Mouse (Mus musculus): ENCODE results near the gene Grb2. TPM values are rescaled to one million over a fixed set of nuclear protein-coding genes. Genes with fewer than 3 reads are reported as not detected.
"Not testable (repeated sequence)": the region's sequence is repeated elsewhere in the genome, so short reads cannot be mapped to it uniquely, and the experiment has no call there.

Grb2 gene
- total RNA-seq, 4 experiments from 2014 or later: 136 to 165 (median 160) TPM

DNA sequence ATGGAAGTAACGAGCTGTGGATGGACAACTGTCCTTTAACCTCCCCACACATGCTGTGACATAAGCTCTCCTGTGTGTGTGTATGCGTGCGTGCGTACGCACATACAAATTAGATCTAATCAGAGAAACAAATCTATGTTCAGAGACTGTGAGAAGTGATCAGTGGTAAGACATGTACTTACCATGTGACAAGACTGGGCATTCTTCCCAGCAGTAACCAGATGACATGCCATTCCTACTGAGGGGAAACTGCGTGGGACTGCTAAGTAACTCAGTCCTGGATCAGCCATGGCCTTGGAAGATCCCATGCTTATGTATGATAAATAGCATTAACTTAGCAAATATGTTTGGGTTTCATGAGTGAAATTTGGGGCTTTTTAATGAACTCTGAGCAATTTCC is 23.5 kb downstream of the Grb2 start:
- DNase-seq: no peak

DNA sequence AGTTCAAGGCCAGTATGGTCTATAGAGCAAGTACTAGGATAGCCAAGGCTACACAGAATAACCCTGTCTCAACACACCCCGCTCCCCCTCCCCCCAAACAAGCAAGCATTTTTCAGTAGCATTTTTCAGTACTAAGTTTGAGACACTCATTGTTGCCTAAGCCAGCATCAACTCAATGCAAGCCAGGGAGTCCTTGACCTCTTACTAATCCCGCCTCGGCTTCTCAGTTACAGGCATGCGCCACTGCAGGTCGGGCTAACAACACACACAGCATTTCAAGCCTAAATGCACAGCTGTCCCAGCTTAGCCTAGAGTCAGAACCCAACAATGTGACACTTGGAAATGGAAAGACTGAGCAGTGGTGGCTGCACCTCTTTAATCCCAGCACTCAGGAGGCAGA is 25.1 kb downstream of the Grb2 start:
- no peak for DNase-seq

DNA sequence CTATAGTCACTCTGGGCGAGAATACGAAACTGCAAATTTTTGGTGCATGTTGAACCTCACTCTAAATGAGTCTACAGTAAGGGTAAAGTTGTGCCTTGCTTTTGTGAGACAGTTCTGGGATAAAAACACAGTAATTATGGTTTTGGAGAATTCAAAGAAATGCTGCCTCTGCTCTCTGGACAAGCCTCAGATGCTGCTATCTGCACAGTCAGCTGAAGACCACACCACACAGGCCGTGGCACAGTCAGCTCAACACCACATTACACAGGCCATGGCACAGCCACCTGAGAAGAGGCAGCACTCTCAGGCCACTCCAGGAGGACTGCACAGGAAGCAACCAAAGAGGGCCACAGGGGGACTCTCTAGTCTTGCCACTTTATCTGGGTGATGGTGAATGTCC is 26.0 kb downstream of the Grb2 start:
- no peak for DNase-seq

DNA sequence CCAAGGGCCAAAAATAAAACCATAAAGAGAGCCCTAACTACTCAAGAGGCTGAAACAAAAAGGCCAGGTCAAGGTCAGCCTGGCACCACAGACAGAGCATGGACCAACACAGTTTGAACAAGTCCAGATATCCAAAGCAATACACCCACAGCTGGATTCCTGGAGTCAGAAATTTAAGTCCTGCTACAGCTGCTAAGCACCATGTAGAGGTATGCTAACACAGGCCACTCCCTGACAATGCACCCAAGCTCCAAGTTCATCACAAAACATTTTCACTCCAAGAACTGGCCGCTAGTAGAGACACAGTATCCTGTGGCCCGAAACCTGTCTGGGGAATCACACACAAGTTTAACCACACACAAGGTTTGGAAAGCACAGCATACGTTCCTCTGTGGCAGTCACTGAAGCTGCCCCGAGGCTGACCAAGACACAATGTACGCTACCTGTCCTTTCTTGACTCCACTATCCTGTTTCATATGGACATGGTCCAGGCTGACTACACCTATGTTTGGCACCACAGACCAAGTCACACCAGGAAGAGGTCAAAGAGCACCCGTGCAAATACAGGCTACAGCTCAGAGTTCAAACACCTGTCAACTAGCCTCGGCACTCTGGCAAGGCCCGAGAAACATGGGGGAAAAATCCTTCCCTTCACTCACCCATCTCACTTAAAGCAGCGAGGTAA is 28.7 kb downstream of the Grb2 start:
- DNase-seq: no peak

DNA sequence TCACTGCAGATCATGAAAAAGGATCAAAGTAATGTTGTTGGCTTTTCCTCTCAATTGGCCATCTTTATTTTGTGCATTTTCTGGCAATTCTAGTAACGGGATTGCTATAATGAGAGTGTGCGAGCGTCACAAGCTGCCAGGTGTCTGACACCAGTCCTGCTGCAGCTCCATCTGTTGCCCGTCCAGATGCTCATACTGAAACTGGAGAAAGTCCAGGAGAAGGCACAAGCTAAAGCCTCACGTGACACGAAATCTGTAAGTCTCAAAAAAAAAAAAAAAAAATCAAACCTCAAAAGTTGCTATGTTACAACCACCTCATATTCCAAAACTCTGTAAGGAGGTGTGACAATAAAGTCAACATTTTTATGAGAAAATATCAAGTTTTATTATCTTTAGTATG is 29.5 kb downstream of the Grb2 start:
- no peak for DNase-seq

DNA sequence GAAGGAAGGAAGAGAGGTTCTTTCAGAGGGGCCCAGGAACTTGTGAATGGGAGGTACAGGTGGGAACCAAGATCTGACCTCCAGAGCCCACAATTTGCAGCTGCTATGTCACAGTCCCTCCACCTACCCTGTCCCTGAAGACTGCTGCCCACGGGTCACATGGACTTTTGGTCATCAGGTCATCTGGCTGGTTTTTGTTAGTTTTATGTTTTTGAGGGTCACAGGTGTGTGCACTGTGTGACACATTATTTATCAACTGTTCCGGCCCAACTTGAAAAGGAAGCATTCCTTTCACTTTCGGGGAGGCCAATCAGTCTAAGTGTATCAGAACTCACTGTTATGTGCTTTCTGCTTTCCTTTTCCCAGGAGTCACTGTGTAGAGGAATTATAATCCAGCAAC is 30.9 kb downstream of the Grb2 start:
- no peak for DNase-seq

DNA sequence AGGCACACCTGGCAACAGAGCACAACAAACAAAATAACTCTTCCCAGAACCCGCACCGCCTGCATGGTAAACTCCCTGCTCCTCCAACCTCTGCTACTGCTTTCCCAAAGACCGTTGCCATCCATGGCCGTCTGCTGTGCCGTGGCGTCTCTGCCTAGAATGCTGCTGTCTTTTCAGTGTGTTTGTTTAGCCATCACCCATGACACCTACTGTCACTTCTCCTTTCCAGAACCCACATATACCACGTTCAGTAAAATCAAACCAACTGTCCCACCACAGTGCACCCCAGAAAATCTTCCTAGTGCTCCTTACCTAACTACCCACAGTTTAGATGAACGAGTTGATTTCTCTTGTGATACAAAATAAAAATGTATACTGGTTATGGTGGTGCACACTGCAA is 31.7 kb downstream of the Grb2 start:
- no peak for DNase-seq

DNA sequence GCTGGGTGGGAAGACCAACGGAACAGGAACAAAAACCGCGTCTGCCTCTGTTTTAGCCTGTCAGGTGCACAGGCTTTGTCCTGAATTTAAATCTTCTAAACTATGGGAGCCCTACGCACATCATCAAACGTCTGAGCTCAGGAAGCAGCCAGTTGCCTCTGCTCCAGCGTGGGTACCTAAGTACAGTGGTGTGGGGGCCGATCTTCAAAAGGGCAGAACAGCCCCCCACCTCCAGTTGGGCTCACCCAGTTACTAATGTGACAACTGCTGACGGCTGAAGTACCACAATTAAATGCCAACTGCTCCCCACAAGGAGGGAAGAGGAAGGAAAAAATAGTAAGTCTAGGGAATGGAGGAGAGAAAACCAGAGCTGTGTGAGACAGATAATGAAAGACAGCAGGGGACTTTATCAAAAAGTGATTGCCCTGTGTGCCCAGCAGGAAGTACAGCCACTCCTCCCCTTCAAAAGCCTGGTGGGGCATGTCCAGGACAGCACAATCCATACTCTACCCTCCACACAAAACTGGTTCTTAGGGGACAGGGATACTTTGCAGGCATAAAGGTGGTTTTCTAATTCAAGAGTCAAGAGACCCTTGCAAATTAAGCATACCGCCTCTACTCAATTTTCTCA is 34.0 kb downstream of the Grb2 start:
- no peak for DNase-seq

DNA sequence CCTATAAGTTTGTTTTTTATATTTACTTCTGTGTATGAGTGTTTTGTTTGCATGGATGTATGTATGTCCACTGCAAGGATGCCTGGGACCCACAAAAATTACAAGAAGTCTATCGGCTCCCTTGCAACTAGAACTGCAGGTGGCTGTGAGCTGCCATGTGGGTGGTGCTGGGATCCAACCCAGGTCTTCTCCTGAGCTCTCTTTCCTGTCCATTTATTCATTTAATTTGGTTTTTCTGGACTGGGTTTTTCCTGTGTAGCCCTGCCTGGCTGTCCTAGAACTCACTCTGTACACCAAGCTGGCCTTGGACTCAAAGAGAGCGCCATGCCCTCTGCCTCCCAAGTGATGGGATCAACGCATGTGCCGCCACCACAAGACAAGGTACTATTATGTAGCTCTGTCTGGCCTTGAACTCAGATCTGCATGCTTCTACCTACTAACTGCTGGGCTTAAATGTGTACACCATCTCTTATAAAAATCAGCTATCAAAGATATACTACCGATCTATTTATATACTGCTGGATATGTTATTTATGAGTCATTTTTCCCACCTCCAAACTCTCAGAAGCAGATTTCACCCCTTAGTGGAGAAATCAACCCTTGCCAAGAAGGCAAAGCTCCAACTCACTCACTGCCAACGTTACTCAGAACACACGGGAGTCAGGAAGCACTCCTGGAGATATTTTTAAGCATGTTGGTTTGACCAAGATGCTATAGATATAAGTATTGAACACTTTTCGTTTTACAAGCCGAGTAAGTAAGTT is 34.7 kb downstream of the Grb2 start:
- no peak for DNase-seq

DNA sequence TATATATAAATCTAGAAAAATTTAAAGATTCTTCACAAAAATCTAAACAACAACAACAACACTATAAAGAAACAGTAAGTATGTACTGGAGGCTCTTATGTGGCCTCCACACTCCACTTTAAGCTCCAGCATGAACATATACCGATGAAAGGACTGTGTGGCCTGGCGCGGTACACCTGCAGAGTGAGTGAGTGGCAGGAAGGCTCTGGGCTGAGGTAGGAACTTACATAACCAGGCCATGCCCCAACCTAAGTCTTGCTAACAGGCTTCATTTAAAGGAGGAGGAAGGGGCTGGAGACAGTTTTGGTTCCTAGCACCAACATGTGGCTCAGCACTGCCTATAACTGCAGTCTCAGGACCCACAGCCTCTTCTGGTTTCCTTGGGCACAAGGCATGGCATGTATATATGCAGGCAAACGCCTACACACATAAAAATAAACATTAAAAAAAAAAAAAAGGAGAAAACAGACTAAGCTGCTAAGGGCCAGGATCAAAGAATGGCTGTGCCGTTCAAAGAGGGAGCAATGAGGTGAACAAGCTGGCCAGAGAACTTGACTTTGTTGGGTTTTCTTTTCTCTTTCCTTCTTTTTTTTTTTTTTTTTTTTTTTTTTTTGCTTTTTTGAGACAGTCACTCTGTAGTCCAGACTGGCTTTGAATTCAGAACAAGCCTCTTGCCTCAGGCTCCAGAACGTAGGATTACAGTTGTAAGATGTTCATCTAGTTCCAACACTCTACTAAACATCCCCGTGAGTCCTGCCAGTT is 36.0 kb downstream of the Grb2 start:
- no peak for DNase-seq

DNA sequence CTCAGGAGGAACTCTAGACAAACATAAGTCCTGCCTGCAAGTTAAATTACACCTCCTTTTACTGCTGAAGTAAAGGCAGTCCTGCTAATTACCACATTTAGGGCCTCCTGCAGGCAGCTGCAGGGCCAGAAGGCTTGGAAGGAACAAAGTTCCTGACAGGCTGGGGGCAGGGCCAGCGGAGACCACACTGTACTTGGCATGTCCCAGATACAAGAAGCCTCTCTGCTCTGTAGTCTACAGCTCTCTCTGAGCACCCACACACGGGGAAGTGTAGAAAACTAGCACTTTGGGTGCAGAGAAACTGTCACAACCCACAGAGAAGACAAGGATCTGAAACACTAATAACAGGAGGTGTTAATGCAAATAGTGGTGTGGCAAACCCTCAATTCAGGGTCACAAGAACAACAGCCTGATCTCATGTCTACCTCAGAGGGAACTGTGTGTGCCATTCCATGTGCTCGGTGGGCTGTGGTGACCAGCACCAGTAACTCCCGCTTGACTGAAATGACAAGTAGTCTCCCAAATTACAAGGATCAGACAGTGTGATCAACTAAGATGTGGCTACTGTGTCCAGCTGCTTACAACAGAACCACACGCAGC is 37.8 kb downstream of the Grb2 start:
- DNase-seq: no peak

DNA sequence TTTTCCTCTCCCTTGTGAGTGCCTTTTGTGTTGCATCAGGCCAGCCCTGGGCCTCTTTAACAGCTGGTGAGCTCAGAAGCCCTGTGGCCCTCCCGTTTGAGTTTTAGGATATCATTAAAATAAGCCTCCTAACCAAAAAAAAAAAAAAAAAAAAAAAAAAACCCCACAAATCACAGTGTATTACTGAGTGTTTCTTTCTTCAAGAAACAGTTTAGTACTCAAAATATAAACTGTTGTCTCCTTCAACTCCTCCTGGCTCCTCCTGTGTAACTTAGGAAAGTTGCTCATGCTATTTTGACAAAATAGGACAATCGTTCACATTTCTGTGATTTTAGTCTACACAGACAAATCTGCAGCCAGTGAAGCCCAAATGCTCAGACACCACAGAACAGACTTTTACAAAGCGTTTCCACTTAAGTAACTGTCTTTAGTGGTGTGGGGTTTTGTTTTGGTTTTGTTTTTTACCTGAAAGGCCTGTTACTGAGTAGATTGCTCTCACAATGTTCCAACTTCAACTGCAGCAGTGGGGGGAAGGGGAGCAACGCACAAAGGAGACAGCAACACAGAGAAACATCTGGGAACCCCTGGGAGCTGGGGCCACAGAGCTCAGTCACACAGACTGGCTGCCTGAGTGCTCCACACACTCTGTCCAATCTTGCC is 44.6 kb downstream of the Grb2 start:
- no peak for DNase-seq

DNA sequence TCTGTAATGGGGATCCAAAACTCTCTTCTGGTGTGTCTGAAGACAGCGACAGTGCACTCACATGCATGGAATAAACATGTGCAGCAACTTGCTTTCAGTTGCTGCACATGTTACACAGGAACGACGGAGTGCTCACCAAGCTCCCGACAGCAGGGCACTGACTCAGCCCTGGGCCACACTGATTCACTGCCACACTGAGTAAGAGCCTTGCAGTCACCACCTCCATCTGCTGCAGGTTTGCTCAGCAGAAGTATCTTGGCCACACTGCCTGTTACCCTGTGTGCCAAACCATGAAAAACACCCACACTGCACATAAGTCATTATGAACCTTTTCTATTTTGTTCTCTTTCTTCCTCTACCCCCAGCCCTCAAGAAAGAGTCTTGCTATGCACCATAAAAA is 48.0 kb downstream of the Grb2 start:
- DNase-seq: no peak

DNA sequence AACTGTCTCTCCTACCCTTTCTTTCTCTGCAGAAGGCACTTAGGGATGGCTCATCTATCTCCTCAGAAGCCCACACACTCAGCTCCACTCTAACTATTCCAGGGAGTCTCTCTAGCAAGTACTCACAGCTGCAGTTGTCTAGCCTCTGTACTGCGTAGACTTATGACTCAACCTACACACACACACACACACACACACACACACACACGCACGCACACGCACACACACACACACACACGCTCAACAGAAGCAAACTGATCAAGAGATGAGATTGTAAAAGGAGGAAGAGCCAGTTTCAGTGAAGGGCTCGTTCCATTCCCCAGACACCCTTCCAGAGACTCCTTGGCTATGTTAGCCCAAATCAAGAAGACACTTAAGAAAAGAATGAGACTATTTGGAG is 49.9 kb downstream of the Grb2 start:
- DNase-seq: no peak

DNA sequence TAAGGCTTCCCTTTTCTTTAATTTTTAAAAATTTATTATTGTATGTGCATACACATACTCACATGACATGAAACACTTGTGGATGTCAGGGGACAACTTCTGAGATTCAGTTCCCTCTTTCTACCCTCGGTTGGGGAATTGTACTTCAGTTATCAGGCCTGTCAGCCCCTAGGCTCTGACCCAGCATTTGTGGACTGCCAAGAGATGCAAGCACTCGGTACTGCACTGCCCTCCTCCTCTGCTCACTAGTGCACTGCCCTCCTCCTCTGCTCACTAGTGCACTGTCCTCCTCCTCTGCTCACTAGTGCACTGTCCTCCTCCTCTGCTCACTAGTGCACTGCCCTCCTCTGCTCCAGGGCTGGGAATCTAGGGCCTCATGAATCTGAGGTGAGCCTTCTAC is 54.3 kb downstream of the Grb2 start:
- DNase-seq: no peak

DNA sequence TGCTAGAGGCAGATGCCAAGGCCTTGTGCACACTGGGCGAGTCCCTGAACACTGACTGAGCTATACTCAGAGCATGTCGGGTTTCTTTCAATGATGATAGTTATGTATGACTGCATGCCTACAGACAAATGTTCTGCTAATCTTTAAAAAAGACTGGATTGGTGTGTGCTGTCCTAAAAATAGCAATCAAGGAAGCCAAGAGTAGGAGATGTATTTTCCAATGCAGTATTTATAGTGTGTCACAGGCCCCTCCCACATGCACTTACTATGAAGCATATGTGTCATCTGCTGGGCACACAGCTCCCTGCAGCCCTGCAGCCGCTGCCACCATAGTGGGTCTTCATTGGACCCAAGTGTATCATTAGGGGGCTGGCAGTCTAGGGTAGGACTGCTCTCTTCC is 55.2 kb downstream of the Grb2 start:
- DNase-seq: no peak

DNA sequence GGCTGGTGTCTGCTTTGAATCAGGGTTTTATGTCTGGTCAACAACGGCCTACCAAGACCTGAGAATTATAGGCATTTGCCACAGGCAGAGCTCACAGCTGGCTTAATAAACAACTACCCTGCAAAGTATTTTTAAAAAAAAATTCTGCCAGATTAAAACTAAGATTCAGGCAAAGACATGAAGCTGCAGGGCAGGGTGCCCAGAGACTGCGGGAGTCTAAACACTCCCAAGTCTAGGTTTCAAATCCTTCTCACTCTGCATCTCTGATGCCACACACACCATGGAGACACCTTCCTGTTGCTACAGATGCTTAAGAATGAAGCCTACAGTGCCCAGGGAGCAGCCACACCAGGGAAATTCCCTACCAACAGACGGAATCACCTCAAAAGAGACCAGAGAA is 56.7 kb downstream of the Grb2 start:
- DNase-seq: no peak

DNA sequence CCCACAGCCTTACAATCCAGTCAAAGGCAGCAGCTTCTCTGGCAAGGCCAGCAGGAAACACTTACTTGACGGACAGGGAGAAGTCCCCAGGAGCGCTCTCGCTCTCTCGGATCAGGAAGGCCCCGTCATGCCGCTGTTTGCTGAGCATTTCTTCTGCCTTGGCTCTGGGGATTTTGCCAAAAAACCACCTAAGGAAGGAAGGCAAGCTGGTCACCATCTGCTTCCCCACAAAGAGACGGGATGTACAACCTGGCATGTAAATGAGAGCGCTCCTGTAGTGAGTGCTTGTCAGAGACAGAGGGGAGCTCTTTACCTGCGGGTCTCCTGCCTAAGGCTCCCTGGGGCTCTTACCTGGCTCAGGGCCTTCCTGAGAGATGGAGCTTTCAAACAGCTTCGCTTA is 58.7 kb downstream of the Grb2 start:
- no peak for DNase-seq

DNA sequence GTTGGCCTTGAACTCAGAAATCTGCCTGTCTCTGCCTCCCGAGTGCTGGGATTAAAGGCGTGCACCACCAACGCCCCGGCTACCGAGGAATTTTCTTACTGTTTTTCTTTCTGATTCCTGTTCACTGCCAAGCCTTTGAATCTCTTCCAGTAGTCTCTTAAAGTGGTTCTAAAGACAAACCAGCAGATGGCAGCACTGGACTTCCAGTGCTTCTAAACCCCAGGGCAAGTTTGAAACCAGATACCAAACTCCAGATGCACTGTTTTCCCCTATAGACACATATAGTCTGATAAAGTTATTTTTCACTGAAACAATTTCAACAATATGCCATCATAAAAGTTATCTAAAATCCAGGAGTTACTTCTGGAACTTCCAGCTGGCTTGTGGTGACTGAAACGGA is 60.9 kb downstream of the Grb2 start:
- no peak for DNase-seq

DNA sequence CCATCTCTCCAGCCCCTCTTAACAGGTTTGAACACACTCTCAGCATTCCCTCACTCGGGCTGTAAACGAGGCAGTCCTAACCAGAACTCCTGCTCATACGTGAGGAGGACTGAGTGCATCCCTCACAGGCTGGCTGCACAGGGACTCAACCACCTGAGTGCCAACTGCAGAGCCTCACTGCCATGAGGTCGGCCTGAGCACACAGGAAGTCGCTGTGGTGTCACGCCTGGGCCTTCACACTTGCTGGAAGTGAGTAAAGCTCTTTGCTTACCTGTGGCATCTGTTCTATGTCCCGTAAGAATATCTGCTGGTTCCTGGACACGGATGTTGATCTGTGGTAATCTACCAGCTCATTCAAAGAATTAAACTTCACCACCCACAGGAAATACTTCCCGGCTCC is 62.0 kb downstream of the Grb2 start:
- no peak for DNase-seq

DNA sequence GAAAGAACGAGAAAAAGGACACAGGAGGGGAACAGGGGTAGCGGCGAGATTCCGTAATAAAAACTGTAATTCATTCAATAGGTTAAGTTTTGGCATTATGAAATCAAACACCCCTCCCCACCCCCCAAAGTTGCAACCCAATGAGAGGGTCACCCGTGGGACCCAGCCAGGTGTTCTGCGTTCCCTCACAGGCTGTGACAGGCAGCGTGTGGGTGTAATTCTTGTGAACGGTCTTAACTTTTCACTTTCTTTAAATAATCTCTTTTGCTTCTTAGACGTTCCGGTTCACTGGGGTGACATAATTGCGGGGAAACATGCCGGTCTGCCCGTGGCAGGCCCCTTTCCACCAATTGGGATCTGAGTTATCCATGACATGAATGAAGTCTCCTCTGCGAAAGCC is 62.9 kb downstream of the Grb2 start:
- DNase-seq: not testable (repeated sequence)

DNA sequence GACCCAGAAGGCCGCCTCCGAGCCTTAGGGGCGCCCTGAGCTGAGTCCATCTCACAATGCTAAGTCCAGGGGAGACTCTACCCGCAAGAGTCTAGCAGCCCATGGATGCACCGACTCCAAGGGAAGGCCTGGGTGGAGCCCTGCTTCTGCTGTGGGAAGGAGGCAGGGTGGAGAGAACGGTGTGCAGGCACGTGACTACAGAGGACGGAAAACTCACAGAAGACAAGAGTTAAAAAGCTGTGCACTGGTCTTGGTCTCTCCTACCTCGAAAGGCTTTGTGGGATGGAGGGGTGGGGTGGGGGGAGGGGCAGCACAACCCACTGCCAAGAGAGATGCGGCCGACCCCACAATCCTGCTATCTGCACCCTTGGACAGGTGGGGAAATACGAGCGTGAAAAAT is 64.1 kb downstream of the Grb2 start:
- no peak for DNase-seq
